Mouse (Mus musculus): ENCODE results near the gene Ier2. TPM values are rescaled to one million over a fixed set of nuclear protein-coding genes. Genes with fewer than 3 reads are reported as not detected.
A peak's percentile ranks its signal among the peaks of the same experiment; 100 is the strongest.

The Ier2 gene
- polyA plus RNA-seq, 1 experiment from 2014 or later, result 140 TPM

DNA sequence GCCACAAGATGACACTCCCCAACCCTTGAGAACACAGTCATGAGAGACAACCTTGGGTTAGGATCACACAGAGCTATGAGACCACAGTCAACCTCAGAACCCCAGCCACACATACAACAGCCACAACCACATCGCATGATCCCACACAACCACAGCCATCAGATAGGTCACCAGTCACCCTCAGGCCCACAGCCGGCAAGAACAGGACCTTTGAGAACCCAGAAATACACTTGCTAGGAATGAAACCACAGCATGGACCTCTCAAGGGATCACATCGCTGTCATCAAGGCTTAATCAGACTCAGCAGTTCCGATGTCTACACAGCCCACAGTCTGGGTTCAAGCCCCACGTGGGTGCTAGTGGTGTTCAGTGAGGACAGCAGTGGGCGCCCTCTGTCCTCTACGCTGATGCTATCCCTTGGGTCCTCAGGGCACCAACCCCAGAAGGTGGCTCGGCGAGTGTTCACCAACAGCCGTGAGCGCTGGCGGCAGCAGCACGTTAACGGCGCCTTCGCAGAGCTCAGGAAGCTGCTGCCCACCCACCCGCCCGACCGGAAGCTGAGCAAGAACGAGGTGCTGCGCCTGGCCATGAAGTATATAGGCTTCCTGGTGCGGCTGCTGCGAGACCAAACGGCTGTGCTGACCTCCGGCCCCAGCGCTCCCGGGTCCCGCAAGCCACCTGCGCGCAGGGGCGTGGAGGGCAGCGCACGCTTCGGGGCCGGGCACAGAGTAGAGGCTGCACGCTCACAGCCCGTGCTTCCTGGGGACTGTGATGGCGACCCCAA lies 41.0 kb upstream of the Ier2 start:
- WGBS, result 8% methylated on average over 38 of the region's 38 CpGs
- DNase-seq (ENCODE audit: low spot score), result no peak
- peaks cover 89% of the 10 kb centered on the region for H3K27me3 ChIP-seq (replicated peaks; ENCODE audit: low read depth, poor library complexity, severe bottlenecking)
- H3K4me1 ChIP-seq, result peaks cover 56% of the 10 kb centered on the region
- no peak overlapping the region for H3K27ac ChIP-seq (replicated peaks)
- H3K36me3 ChIP-seq (replicated peaks), result peaks cover 17% of the 10 kb centered on the region
- H3K9me3 ChIP-seq, result no peaks in the 10 kb centered on the region
- H3K4me3 ChIP-seq, result peak overlapping the region; percentile 51

DNA sequence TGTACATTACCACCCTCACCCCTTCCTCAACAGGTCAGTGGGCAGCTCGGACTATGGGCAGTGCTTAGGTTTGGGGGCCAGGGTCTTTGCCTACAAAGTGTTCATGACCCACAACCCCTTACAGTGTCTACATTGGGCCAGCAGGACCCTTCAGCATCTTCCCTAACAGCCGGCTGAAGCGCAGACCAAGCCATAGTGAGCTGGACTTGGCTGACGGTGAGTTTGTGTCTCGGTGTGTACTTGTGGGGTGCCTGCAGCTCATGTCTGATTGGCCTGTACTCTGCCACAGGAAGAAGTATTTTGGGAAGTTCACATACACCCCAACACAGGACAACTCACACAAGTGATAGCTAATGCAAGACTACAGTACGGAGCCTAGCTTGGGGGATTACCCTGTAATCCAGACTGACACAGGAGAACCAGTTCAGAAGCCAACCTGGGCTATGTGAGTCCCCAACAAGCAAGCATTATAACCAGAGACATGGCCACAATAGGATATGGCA lies 40.4 kb upstream of the Ier2 start:
- peak overlapping the region; percentile 51 for H3K4me3 ChIP-seq
- peaks cover 23% of the 10 kb centered on the region for H3K36me3 ChIP-seq (replicated peaks)
- peaks cover 52% of the 10 kb centered on the region for H3K4me1 ChIP-seq
- 0 out of 2 replicates have a peak overlapping the region, but pooled peaks have one; percentile 10 for H3K27ac ChIP-seq (replicated peaks)
- H3K9me3 ChIP-seq, result no peaks in the 10 kb centered on the region
- DNase-seq (ENCODE audit: low spot score), result no peak
- peaks cover 83% of the 10 kb centered on the region for H3K27me3 ChIP-seq (replicated peaks; ENCODE audit: low read depth, poor library complexity, severe bottlenecking)
- WGBS, result 77% methylated on average over 6 of the region's 6 CpGs

- peaks cover 47% of the 10 kb centered on the region for H3K4me1 ChIP-seq
- DNase-seq (ENCODE audit: low spot score), result no peak
- 80% methylated on average over 9 of the region's 9 CpGs for WGBS
- H3K4me3 ChIP-seq, result peak overlapping the region; percentile 51
- H3K9me3 ChIP-seq, result no peaks in the 10 kb centered on the region
- H3K27ac ChIP-seq (replicated peaks), result peak overlapping the region; percentile 10; the same call in 1 of the 2 replicates
- peaks cover 78% of the 10 kb centered on the region for H3K27me3 ChIP-seq (replicated peaks; ENCODE audit: low read depth, poor library complexity, severe bottlenecking)
- peaks cover 28% of the 10 kb centered on the region for H3K36me3 ChIP-seq (replicated peaks)
Observed at GRCm38 (mm10) chr8:84702561-84702960, 39.9 kb upstream of the Ier2 start.

GRCm38 (mm10) chr8:84700941-84701911 lies 38.6 kb upstream of the Ier2 start, which contains the start of gene Lyl1:
Lyl1 (plus strand) TSS chr8:84701457.
- 9% methylated on average over 34 of the region's 34 CpGs for WGBS
- Histone ChIP-seq H3K4me1 (peaks cover 35% of the 10 kb centered on the region), H3K27me3 (replicated peaks; ENCODE audit: low read depth, poor library complexity, severe bottlenecking) (peaks cover 65% of the 10 kb centered on the region), H3K9me3 (no peaks in the 10 kb centered on the region), H3K36me3 (replicated peaks) (peaks cover 41% of the 10 kb centered on the region), H3K27ac (replicated peaks) (peak within 1 kb of the TSS; percentile 10; the same call in 1 of the 2 replicates), H3K4me3 (peak within 1 kb of the TSS; percentile 51)
- DNase-seq (ENCODE audit: low spot score), result peak; percentile 66

GRCm38 (mm10) chr8:84700526-84700925 lies 37.9 kb upstream of the Ier2 start:
- Histone ChIP-seq H3K27me3 (replicated peaks; ENCODE audit: low read depth, poor library complexity, severe bottlenecking) (peaks cover 61% of the 10 kb centered on the region), H3K4me3 (no peak overlapping the region; the same call in 1 of the 2 replicates), H3K9me3 (no peaks in the 10 kb centered on the region), H3K4me1 (peaks cover 33% of the 10 kb centered on the region), H3K27ac (replicated peaks) (no peak overlapping the region), H3K36me3 (replicated peaks) (peaks cover 48% of the 10 kb centered on the region)
- no peak for DNase-seq (ENCODE audit: low spot score)
- 79% methylated on average over 5 of the region's 5 CpGs for WGBS

- peaks cover 54% of the 10 kb centered on the region for H3K27me3 ChIP-seq (replicated peaks; ENCODE audit: low read depth, poor library complexity, severe bottlenecking)
- H3K4me3 ChIP-seq, result peak overlapping the region; percentile 8; the same call in 1 of the 2 replicates
- WGBS, result 69% methylated on average over 7 of the region's 7 CpGs
- no peaks in the 10 kb centered on the region for H3K9me3 ChIP-seq
- DNase-seq (ENCODE audit: low spot score), result peak; percentile 66
- no peak overlapping the region for H3K27ac ChIP-seq (replicated peaks)
- peaks cover 54% of the 10 kb centered on the region for H3K36me3 ChIP-seq (replicated peaks)
- peaks cover 26% of the 10 kb centered on the region for H3K4me1 ChIP-seq
Observed at GRCm38 (mm10) chr8:84699861-84700322, 37.2 kb upstream of the Ier2 start.

DNA sequence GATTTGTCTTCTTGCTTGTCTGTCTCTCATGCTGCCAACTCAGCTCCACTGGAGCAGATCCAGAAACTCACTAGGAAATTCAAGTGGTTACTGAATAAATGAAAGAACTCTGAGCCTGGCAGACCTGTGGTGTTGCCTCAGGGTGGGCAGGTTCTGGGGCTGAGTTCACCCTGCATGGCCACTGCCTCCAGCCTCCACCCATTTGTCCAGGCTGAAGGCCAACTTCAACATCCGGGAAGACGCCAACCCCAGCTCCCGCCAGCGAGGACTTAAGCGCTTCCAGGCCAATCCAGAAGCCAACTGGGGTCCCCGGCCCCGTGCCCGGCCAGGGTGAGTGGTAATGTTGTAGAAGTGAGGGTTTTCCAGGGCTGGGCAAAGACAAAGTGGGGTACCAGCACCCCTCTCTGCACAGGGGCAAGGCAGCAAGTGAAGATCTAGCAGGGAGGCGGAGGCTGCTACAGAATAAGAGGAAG lies 36.3 kb upstream of the Ier2 start:
- WGBS, result 92% methylated on average over 9 of the region's 9 CpGs
- Histone ChIP-seq H3K4me1 (peaks cover 18% of the 10 kb centered on the region), H3K9me3 (no peaks in the 10 kb centered on the region), H3K4me3 (no peak overlapping the region), H3K27me3 (replicated peaks; ENCODE audit: low read depth, poor library complexity, severe bottlenecking) (peaks cover 45% of the 10 kb centered on the region), H3K36me3 (replicated peaks) (peaks cover 64% of the 10 kb centered on the region), H3K27ac (replicated peaks) (no peak overlapping the region)
- no peak for DNase-seq (ENCODE audit: low spot score)

DNA sequence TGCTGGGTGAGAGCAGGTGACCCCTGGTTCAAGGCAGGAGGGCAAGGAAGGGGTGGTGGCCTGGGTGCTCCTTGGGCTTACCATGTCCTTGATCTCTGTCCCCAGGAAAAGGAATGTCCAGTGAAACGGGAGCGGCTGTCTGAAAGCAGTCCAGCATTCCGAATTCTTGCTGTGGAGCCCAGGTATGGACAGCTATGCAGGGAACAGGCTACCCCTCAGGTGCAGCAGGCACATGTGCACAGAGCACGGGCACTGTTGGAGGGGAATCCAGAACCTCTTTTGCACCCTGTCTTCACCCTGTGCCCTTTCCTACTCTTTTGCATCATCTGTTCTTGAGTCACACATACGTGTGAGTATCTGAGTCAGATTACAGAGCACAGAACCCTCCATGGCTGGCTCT lies 35.6 kb upstream of the Ier2 start:
- H3K27me3 ChIP-seq (replicated peaks; ENCODE audit: low read depth, poor library complexity, severe bottlenecking), result peaks cover 38% of the 10 kb centered on the region
- H3K9me3 ChIP-seq, result no peaks in the 10 kb centered on the region
- 91% methylated on average over 5 of the region's 5 CpGs for WGBS
- peaks cover 70% of the 10 kb centered on the region for H3K36me3 ChIP-seq (replicated peaks)
- H3K4me3 ChIP-seq, result no peak overlapping the region
- no peak overlapping the region for H3K27ac ChIP-seq (replicated peaks)
- no peak for DNase-seq (ENCODE audit: low spot score)
- H3K4me1 ChIP-seq, result peaks cover 12% of the 10 kb centered on the region

DNA sequence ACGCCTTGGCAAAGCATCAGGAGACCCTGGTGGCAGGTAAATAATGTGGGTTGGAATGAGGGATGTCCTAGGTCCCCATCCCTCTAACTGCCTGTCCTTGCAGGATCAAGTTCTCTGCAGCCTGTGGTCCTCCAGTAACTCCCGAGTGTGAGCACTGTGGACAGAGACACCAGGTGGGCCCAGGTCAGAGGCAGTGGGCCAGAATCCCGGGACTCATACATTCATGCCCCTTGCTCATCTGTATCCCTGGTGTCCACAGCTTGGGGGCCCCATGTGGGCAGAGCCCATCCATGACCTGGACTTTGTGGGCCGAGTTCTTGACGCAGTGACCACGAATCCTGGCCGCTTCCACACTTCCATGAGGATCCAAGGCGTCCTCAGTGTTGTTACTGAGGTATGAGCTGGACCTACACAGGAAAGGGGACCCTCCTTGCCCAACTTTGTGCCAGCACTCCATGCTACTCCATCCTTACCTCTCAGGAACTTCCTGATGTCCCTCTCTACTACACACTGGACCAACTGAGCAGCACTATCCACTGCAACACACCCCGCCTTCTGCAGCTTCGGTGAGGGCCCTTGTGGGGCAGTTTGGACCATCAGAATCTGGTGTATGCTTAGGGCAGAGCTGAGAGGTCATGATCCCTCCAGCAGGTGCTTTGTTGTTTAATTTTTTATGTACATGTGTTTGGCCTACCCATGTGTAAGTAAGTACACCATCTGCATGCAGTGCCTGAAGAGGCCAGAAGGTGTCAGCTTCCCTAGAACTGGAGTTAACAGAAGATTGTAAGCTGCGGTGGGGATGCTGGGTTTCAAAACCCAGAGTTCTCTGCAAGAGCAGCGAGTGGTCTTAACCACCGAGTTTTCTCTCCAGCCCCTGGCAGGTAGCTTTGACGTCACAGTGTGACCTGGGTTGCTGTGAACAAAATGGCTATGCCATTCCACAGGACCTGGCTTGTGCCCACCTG lies 34.8 kb upstream of the Ier2 start:
- Histone ChIP-seq H3K27ac (replicated peaks) (no peak overlapping the region), H3K4me1 (peaks cover 12% of the 10 kb centered on the region), H3K27me3 (replicated peaks; ENCODE audit: low read depth, poor library complexity, severe bottlenecking) (peaks cover 30% of the 10 kb centered on the region), H3K9me3 (no peaks in the 10 kb centered on the region), H3K4me3 (no peak overlapping the region), H3K36me3 (replicated peaks) (peaks cover 79% of the 10 kb centered on the region)
- WGBS, result 91% methylated on average over 14 of the region's 14 CpGs
- no peak for DNase-seq (ENCODE audit: low spot score)

DNA sequence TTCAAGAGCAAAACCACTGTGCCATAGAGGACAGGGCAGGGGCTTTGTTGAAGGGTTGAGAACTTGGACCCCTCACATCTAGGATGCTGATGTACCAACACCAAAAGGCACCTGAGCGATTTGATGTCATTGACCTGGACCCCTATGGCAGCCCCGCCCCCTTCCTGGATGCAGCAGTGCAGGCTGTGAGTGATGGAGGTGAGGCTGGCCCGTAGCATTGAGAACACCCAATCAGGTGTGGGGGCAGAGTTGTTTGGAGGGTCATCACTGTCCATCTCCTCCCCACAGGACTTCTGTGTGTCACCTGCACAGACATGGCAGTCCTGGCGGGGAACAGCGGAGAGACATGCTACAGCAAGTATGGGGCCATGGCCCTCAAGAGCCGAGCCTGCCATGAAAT lies 32.5 kb upstream of the Ier2 start:
- no peak for DNase-seq (ENCODE audit: low spot score)
- H3K27ac ChIP-seq (replicated peaks), result no peak overlapping the region
- no peaks in the 10 kb centered on the region for H3K9me3 ChIP-seq
- H3K36me3 ChIP-seq (replicated peaks), result peaks cover 94% of the 10 kb centered on the region
- H3K27me3 ChIP-seq (replicated peaks; ENCODE audit: low read depth, poor library complexity, severe bottlenecking), result peaks cover 7% of the 10 kb centered on the region
- WGBS, result 91% methylated on average over 6 of the region's 6 CpGs
- peaks cover 7% of the 10 kb centered on the region for H3K4me1 ChIP-seq
- H3K4me3 ChIP-seq, result no peak overlapping the region

- peaks cover 21% of the 10 kb centered on the region for H3K4me1 ChIP-seq
- no peak for DNase-seq (ENCODE audit: low spot score)
- H3K4me3 ChIP-seq, result no peak overlapping the region
- no peaks in the 10 kb centered on the region for H3K9me3 ChIP-seq
- H3K36me3 ChIP-seq (replicated peaks), result peaks cover 76% of the 10 kb centered on the region
- no peak overlapping the region for H3K27ac ChIP-seq (replicated peaks)
- WGBS, result 71% methylated on average over 4 of the region's 4 CpGs
- H3K27me3 ChIP-seq (replicated peaks; ENCODE audit: low read depth, poor library complexity, severe bottlenecking), result no peaks in the 10 kb centered on the region
Observed at GRCm38 (mm10) chr8:84693332-84693731, 30.7 kb upstream of the Ier2 start.

Data from embryonic facial prominence, embryonic 10.5 days (tissue).